Mouse (Mus musculus): ENCODE measurements at regions not wholly inside any gene's neighbourhood (a gene's known extent, or its start where the extent isn't known, plus 50 kb on each side); places are given as distances from the start of the nearest gene placed in this dataset.
A peak's percentile ranks its signal among the peaks of the same experiment; 100 is the strongest.

DNA sequence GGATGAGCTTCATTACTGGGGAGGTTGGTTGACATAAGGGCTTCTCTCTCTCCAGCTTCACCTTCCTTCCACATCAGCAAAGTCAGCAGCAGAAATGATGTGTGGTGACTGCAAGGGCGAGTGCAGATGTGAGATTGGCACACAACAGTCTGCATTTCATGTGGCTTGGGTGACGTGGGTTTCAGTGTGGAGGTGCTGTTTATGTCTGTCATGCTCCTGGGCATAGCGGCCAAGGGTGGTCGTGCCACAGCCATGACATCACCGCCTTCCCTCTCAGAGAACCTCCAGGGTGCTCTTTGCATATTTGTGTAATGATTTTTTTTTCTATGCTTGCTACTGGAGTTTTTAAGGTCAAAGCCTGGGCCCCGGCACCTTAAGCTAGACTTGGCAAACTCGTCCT, 64.0 kb downstream of the Pthlh start:
- no peak for ATAC-seq (ENCODE audit: insufficient number of reproducible peaks, insufficient read depth, low FRiP score, low TSS enrichment, low read depth)
- no peak overlapping the region for H3K4me2 ChIP-seq
- no peaks in the 10 kb centered on the region for H3K36me3 ChIP-seq
- WGBS, result 76% methylated on average over 7 of the region's 7 CpGs
- H3K4me3 ChIP-seq (replicated peaks), result no peak overlapping the region
- no peaks in the 10 kb centered on the region for H3K27me3 ChIP-seq
- no peaks in the 10 kb centered on the region for H3K9me3 ChIP-seq
- H3K27ac ChIP-seq, result no peak overlapping the region
- no peaks in the 10 kb centered on the region for H3K4me1 ChIP-seq (replicated peaks)
- H3K9ac ChIP-seq (replicated peaks), result no peak overlapping the region

DNA sequence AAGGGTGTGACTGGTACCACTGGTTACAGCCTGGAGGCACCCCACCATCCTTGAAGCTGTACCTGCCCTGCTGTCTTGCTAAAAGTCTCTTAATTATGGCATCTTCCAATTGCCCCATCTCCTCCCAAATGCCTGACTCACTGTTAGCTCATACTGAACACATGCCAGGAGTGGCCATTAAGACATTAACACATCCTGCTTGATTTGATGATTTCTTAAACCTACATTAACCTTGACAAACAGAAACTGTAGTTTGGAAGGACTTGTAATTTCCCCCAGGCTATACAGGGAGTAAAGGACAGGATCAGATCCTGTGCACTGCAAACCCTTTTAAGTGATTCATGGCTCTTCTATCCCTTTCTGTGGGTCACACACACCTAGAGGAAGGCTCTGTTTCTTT, 64.6 kb downstream of the Pthlh start:
- Histone ChIP-seq H3K4me1 (replicated peaks) (no peaks in the 10 kb centered on the region), H3K36me3 (no peaks in the 10 kb centered on the region), H3K4me2 (no peak overlapping the region), H3K9me3 (no peaks in the 10 kb centered on the region), H3K27ac (no peak overlapping the region), H3K4me3 (replicated peaks) (no peak overlapping the region), H3K9ac (replicated peaks) (no peak overlapping the region), H3K27me3 (no peaks in the 10 kb centered on the region)
- ATAC-seq (ENCODE audit: insufficient number of reproducible peaks, insufficient read depth, low FRiP score, low TSS enrichment, low read depth), result no peak

DNA sequence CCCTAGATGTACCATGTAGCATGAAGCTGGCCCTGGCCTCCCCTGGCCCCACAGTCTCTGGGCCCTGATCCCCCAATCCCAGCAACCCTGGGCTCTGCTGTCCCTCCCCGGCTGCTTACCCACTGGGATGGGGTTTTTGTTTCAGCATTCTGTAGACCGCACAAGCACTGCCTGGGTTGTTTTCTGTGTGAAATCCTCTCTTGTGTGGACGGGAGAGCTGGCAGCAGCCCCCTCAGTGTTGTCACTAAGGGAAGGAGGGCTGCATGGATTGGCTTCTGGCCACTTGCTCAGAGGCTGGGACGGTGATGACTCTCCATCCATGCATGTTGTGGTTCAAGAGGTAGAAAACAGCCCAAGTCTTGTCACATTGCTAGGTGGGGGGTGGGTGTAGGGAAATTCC, 67.6 kb downstream of the Pthlh start:
- Histone ChIP-seq H3K27me3 (no peaks in the 10 kb centered on the region), H3K9ac (replicated peaks) (no peak overlapping the region), H3K9me3 (no peaks in the 10 kb centered on the region), H3K4me1 (replicated peaks) (no peaks in the 10 kb centered on the region), H3K27ac (no peak overlapping the region), H3K4me3 (replicated peaks) (no peak overlapping the region), H3K4me2 (no peak overlapping the region), H3K36me3 (no peaks in the 10 kb centered on the region)
- WGBS, result 82% methylated on average over 4 of the region's 4 CpGs
- no peak for ATAC-seq (ENCODE audit: insufficient number of reproducible peaks, insufficient read depth, low FRiP score, low TSS enrichment, low read depth)

DNA sequence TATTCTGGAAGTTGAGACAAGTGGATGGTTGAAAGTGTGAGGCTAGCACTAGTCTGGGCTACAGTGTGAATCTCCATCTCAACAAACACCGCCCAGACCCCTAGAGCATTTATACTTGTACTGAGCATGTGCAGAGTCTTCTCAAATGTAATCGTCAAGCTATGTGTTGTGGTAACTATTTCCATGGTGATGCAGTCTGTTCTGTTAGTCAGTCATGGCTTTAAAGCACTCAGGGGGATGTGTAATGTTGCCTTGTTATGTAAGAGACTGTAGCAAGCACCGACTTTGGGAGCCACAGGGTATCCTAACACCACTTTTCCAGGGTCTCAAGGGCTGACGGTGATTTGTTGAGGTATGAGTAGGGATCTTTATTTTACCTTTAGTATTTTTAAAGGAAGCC, 68.7 kb downstream of the Pthlh start:
- Histone ChIP-seq H3K36me3 (no peaks in the 10 kb centered on the region), H3K4me2 (no peak overlapping the region), H3K27me3 (no peaks in the 10 kb centered on the region), H3K9ac (replicated peaks) (no peak overlapping the region), H3K27ac (no peak overlapping the region), H3K9me3 (no peaks in the 10 kb centered on the region), H3K4me3 (replicated peaks) (no peak overlapping the region), H3K4me1 (replicated peaks) (no peaks in the 10 kb centered on the region)
- ATAC-seq (ENCODE audit: insufficient number of reproducible peaks, insufficient read depth, low FRiP score, low TSS enrichment, low read depth), result no peak
- WGBS, result 78% methylated on average over 4 of the region's 4 CpGs

DNA sequence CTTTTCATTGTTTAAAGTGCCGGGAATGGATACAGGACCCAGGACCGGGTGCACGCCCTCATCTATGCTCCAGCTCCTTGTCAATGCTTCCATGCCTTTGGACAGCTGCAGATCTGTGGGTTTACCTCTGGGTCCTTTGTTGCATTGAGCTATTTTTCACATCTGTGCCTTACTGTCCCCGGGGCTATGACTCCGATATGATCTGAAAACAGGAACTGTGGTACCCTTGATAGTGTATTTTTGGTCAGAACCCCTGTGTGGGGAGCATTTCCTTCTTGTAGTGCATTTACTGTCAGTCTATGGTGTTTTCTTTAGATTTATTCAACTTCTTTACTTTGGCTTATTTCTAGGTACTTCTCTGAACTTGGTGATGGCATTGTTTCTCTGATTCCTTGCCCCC, 76.3 kb downstream of the Pthlh start:
- no peak overlapping the region for H3K27ac ChIP-seq
- no peak overlapping the region for H3K9ac ChIP-seq (replicated peaks)
- no peak overlapping the region for H3K4me3 ChIP-seq (replicated peaks)
- no peaks in the 10 kb centered on the region for H3K4me1 ChIP-seq (replicated peaks)
- no peaks in the 10 kb centered on the region for H3K9me3 ChIP-seq
- H3K36me3 ChIP-seq, result no peaks in the 10 kb centered on the region
- ATAC-seq (ENCODE audit: insufficient number of reproducible peaks, insufficient read depth, low FRiP score, low TSS enrichment, low read depth), result no peak
- 86% methylated on average over 5 of the region's 5 CpGs for WGBS
- H3K27me3 ChIP-seq, result no peaks in the 10 kb centered on the region
- no peak overlapping the region for H3K4me2 ChIP-seq

DNA sequence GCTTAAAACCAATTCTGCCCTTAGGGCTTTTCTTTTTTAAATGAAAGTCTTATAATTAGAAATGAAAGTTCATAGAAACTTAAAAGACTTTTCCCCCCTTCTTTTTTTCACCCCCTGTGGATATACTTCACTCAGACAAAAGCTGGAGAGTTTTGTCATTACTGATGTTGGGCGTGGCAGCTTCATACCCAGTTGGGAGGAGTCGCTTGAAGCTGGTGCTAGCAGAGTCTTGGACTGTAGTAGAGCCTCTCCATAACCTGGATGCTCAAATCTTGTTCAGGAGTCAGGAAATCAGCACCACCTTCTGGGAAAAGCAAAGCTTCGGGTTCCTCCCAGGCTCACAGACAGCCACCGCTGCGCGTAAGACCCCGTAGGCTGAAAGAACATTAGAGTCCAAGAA, 85.7 kb downstream of the Pthlh start:
- 0 out of 2 replicates have a peak, but pooled peaks have one; percentile 56 for ATAC-seq (ENCODE audit: insufficient number of reproducible peaks, insufficient read depth, low FRiP score, low TSS enrichment, low read depth)
- Histone ChIP-seq H3K4me1 (replicated peaks) (peaks cover 17% of the 10 kb centered on the region), H3K4me3 (replicated peaks) (no peak overlapping the region), H3K9ac (replicated peaks) (no peak overlapping the region), H3K36me3 (no peaks in the 10 kb centered on the region), H3K9me3 (peaks cover 2% of the 10 kb centered on the region; the same call in 1 of the 2 replicates), H3K27me3 (no peaks in the 10 kb centered on the region), H3K4me2 (peak overlapping the region; percentile 11; the same call in 1 of the 2 replicates), H3K27ac (no peak overlapping the region)
- WGBS, result 40% methylated on average over 7 of the region's 7 CpGs

DNA sequence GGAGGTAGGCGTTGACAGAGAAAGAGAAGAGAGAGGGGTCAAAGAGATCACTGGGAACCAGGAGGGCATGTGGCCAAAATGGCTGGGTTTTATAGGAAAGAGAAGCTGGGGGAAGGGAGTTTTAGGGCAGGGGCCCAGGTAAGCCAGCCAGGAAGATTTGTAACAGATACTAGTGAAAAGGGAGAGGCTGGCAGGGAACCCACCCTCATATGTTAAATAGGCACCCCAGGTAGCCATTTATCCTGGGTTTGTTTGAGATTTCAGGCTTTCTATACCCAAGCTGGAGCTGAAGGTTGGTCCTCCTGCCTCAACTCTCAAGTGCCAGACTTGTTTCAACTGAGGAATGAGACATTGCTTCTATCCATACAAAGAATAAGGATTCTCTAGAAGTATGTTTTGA, 85.0 kb downstream of the Klhl42 start:
- Histone ChIP-seq H3K4me1 (replicated peaks) (peaks cover 17% of the 10 kb centered on the region), H3K9me3 (peaks cover 9% of the 10 kb centered on the region; the same call in 1 of the 2 replicates), H3K9ac (replicated peaks) (no peak overlapping the region), H3K27me3 (no peaks in the 10 kb centered on the region), H3K27ac (no peak overlapping the region), H3K36me3 (no peaks in the 10 kb centered on the region), H3K4me3 (replicated peaks) (no peak overlapping the region), H3K4me2 (no peak overlapping the region)
- ATAC-seq (ENCODE audit: insufficient number of reproducible peaks, insufficient read depth, low FRiP score, low TSS enrichment, low read depth), result no peak
- WGBS, result 73% methylated on average over 1 of the region's 1 CpGs

Measured in limb, embryonic 12.5 days (tissue).